Mouse (Mus musculus): ENCODE results near the gene Dtx3. TPM values are rescaled to one million over a fixed set of nuclear protein-coding genes. Genes with fewer than 3 reads are reported as not detected.

Dtx3 gene
- total RNA-seq, 2 experiments from 2014 or later: 202 to 203 TPM

DNA sequence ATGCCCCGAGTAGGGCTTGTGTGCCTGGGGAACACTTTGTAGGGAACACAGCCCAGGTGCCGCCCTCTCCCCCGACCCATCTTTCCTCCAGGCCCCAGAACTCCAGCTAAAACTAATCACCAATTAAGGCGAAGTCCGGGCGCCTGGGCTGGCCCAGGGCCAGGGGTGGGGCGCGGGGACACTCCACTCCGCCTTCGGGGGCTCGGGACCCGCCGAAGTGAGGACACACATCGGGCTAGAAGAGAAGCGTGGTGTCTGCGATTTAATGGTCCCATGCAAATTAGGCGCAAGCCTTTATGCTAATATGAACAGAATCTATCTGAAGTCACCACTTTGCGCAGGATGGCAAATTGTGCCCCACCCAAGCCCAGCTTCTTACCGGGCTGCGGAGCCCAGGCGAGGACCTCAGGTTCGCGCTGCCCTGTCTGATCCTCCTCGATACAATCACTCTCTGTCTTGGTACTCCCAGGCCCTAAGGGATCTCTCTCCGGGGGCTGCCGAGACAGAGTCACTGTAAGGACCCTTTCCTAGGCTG lies 6.3 kb downstream of the Dtx3 start:
- DNase-seq (ENCODE audit: low spot score in 2 of 2): no peak
- intact Hi-C loops (cut with DNase I): no loop called here

DNA sequence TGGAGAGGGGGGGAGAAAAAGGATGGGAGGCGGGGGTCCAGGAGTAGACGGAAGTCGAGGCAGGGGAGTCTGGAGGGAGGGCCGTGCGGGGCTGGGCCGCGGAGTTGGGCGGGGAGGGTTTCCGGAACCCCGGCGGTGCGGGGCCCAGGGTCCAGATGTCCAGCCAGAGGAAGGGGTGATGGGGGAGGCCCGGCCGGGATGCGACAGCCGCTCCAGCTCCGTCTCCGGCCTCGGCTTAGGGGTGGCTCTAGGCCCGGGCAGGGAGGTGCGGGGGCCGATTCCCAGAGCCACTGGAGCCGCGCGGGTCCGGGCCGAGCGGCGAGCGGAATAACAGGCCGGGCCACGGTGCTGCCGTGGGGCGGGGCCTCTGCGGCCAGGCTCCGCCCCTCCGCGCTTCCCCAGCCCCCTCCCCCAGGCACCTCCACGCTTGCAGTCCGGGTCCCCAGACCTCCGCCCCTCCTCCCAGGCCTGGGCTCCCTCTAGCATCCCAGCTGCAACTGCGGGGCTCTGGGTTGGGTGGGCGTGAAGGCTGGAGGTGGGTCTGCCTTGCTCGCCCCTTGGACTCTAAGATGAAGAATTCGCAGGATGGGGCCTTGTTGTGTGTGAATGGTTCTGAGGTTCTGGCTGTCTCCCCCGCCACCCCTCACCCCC lies 6.9 kb downstream of the Dtx3 start:
- no peak for DNase-seq (ENCODE audit: low spot score in 2 of 2)
- intact Hi-C loops (cut with DNase I): no loop called here

DNA sequence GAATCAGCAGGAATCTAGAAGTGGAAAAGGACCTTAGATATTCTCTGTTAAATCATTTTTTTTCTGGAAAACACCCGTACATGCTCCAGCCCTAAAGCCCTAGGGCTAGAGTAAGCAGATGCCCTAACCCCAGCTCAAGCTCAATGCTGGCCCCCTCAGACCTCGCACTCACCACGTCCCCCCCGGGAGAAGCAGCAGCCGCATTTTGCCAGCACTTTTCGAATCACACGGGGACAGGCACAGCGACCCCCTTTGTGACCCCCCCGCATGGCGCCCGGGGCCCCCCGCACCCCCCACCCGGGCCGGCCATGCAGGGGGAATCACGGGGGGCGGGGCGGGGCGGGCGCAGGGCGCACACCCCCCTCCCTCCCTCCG lies 7.5 kb downstream of the Dtx3 start:
- intact Hi-C loops (cut with DNase I): no loop called here
- DNase-seq (ENCODE audit: low spot score in 2 of 2): no peak

DNA sequence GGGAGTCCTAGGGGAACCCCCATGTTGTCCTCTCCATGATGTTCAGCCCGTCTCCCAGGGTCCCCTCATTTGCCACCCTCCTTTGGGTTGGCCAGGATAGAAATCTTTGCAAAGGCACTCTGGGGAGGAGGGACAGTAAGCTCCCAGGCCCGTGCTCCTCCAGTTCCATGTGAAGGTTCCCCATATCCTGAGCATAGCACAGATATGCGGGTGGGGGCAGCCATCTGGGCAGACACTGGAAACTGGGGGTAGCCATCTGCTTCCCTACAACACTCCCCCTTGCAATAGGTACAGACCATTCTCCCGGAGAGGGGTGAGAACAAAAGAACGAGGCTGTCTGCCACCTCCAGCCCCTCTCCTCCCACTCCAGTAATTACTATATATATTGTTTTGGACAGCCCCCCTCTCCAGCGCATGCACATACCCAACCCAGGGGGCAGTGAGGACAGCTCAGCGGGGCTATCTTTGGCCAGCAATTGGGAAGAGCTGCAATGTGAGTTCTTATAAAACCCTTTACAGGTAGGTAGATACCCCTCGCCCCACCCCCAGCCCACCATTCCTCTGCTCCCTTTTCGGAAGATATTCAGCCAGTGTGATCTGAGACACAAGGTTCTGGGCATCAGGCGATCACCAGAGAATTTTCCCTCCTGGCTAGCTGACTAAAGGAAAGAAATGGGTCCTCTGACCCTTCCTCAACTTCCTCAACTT lies 8.0 kb downstream of the Dtx3 start:
- intact Hi-C loops (cut with DNase I): no loop called here
- DNase-seq (ENCODE audit: low spot score in 2 of 2): peak; percentile 71 to 79

DNA sequence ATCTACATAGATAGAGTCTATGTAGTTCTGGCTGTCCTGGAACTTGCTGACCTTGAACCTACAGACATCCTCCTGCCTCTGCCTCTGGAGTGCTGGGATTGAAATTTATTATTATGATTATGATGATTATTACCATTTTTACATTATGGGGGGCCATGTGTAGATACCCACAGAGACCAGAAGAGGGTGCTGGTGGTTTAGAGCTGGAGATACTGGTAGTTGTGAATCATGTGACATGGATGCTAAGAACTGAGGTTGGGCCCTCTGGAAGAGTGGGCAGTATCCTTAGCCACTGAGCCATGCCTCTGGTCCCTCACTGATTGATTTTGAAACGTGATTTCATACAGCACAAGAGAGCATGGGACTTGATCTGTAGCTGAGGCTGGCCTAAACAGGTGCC lies 9.1 kb downstream of the Dtx3 start:
- intact Hi-C loops (cut with DNase I): no loop called here
- DNase-seq (ENCODE audit: low spot score in 2 of 2): no peak

DNA sequence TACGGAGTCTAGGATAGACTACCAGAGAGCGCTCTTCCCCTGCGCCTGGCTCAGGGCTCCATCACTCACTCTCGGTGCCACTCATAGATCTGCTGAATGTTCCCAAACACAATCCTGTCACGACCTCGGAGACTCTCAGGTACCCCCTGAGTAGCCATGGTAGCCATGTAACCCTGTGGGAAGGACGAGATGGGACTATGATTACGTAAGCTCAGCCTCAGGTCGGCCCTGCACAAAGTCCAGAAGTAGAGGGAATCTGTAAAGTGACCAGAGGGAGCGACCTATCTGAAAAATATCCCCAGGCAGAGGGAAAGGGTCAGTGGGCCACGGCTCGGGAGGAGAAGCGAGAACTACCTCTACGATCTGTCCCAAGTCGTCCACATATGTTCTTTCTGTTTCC lies 10.0 kb downstream of the Dtx3 start:
- DNase-seq (ENCODE audit: low spot score in 2 of 2): no peak

DNA sequence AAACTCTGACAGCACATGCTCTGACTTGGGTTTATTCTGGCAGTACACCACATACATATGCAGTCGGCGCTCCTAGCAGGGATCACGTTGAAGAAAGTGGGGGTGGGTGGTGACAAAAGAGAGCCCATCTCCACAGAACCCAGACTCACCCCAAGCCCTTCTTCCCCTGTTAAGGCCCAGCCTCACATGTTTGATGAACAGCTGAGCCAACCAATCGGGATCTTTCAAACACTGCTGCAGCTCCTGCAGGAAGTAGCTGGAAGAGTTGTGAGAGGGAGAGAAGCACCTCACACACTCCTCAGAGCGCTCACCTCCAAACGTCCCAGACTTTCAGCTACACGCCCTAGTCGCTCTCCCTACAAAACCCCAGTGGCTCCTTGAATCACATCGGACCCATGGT lies 10.4 kb downstream of the Dtx3 start:
- peak; percentile 73 to 75 for DNase-seq (ENCODE audit: low spot score in 2 of 2)
- intact Hi-C loops (cut with DNase I): no loop called here

More for the DNA sequence above, 10.0 kb downstream of the Dtx3 start:
- intact Hi-C loops (cut with DNase I): no loop called here

DNA sequence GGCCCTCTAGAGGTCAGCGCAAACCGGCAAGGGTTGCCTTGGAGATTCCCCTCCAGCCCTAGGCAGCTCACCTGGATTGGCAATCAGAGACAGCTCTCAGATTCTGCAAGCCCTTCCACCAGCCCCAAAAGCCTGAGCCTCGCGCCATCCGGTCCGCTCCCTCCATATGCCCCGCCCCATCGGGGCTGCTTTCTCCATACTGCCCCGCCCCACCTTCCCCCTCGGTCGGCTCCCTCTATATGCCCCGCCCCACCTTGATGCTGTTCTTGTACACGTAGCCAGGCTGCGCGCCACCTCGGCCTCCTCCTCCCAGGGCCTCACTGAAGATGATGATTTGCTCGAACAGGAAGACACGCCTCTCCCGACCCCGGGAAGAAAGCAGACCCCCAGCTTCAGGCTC lies 11.8 kb downstream of the Dtx3 start:
- no peak for DNase-seq (ENCODE audit: low spot score in 2 of 2)
- intact Hi-C loops (cut with DNase I): no loop called here

DNA sequence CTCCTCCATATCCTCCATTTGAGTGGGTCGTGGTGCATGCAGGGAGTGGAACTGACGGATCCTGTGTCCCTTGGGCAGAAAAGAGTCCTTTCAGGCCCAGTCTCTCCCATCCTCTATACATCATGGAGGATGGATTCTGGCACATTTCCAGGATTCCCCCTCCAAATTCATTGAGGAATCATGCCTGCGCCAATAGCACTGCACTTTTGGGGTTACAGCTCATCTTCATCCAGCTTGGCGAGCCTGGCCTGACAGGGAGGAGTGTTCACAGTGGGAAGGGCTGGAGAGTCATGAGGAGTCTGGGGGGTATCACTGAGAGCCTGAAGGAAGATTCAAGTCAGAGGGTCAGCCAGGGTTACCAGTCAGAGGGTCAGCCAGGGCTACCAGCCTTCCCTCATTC lies 12.9 kb downstream of the Dtx3 start:
- no peak for DNase-seq (ENCODE audit: low spot score in 2 of 2)

DNA sequence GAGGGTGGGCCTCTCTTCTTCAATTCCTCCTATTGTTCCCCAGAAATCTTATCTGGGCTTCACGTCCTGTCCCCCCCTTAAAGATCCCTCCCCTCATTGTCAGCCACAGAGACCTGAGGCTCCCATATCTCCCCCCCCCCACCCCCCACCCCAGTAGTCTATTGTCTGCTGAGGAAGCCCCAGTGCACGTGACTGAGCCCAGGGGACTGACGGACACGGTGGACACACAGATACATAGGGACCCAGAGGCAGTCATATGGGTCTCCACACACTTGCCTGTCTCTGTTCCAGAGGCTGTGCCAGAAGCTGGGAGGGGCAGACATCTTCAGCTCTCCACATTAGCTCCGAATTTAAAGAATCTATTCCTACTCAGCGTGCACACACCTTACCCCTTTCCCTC lies 14.0 kb downstream of the Dtx3 start:
- intact Hi-C loops (cut with DNase I): no loop called here
- DNase-seq (ENCODE audit: low spot score in 2 of 2): no peak

More for the DNA sequence above, 12.9 kb downstream of the Dtx3 start:
- intact Hi-C loops (cut with DNase I): no loop called here

DNA sequence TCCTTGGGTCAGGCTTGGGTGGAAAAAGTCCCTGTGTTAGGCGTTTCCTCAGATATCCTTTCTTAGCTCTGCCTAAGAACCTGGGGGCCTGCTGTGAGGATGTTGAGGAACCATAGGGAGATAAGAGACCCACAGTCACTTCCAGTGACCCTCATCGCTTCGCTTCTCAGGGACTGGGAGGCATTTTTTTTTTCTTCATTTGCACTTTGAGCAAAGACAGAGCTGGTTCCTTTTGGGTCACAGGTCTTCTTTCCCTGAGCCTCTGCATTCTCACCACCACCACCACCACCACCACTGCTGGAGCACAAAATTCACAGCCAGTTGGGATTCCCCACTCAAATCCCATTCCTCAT lies 14.9 kb downstream of the Dtx3 start:
- DNase-seq (ENCODE audit: low spot score in 2 of 2): no peak
- intact Hi-C loops (cut with DNase I): no loop called here

DNA sequence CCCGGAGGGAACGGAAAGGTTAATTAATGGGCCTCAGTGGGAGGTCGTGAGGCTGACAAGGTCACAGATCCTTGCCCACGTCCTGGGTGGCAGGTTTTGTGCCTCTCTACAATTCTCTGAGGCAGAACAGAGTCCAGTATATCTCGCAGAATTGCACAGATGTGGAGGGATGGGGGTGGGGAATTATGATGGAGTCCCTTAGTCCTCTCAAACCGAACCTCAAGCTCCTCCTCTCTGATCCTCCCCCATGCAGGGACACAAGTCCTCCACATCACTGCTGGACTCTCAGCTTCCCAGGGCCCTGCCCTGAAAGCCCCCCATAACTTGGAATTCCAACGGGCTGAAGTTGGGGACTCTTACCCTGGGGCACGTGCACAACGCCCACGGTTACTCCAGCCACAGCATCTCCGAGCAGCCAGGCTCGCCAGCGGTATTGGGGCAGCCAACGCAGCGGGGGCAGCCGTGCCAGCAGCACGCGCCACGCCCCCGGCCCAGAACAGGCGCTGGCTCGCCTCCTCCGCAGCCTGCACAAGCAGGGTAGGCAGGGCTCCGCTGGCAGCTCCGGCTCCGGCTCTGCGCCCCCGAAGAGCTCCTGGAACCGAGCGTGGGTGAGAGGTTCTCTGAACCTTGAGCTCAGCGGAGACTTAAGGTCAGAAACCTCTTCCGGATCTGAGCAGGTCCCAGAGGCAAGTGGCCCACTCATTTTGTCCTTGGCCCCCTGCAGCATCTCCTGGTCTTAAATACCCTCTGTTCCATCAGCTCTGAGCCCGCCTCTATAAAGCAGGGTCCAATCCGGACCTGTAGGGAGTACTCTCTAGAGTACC lies 15.4 kb downstream of the Dtx3 start, which contains the start of gene Slc26a10:
Slc26a10 (minus strand) TSS at position 775 of the 824 bp plus-strand sequence.
- DNase-seq (ENCODE audit: low spot score in 2 of 2): no peak
- intact Hi-C loops (cut with DNase I): no loop called here

DNA sequence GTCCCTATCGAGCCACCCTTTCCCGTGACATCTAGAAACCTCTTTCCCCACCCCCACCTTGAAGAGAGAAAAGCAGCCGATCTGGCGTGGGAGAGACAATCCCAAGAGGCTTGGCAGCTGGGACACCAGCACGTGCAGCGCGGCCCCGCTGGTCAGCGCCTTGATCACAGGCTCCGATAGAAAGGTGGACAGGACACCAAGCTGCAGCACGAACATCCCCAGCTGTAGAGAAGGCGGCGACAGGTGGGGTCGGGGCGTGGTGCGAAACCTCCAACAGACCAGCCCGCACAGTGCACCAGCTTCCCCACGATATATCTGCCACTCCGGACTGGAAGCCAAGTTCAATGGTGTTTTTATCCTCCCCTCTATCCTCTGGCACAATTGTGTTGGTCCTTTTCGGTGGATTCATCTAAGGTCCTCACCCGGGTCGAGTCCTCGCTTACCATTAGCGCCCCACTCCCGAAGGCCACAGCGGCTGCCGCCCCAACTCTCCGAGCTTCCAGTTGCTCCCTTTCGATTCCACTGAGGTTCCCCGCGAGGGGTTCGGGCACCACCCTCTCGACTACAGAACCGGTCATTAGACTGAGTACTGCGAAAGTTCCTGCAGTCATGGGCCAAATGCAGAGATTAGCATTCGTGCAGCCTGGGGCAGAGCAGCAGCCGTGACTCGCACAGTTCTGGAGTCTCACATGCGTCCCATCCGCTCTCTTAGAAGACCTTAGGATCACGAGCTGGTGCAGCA lies 17.1 kb downstream of the Dtx3 start:
- DNase-seq (ENCODE audit: low spot score in 2 of 2): no peak
- intact Hi-C loops (cut with DNase I): no loop called here

DNA sequence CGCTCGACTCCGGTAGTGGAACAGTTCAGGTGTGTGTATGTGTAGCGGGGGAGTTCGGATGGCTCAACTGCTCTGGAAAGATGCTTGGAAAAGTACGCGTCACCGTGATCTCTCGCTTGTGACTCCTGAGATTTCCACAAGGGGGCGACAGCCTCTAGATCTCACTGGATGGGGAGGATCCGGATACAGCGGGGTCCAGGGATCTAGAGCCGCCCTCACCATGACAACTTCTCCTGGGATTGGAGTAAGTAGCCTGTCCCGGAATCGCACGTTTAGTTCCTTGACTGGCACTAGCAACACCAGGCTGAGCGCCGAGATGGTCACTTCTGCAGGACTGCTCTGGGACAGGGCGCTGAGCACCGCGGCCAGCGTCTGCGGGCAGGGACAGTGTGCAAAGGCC lies 17.8 kb downstream of the Dtx3 start:
- DNase-seq (ENCODE audit: low spot score in 2 of 2): peak; percentile 84 to 86
- intact Hi-C loops (cut with DNase I): loop anchor here (1.0 kb wide), 1 partner anchor 52 kb away; no protein-coding TSS in a partner anchor

DNA sequence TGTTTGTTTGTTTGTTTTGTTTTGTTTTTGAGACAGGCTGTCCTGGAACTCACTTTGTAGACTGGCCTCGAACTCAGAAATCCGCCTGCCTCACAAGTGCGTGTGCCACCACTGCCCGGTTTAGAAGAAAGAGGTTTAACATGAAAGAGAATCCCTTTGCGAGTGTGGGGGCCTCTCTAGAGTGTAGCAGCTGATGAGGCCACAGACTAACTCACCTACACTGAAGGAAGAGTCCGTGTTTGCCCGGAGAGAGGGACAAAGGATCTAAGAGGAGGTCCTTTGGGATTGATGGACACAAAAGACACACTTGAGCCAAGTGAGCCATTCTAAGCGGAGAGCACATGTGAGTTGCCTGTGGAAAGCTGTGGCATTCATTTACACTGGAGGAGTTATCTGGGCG lies 18.3 kb downstream of the Dtx3 start:
- intact Hi-C loops (cut with DNase I): loop anchor here (1.0 kb wide), 1 partner anchor 52 kb away; no protein-coding TSS in a partner anchor
- DNase-seq (ENCODE audit: low spot score in 2 of 2): no peak

DNA sequence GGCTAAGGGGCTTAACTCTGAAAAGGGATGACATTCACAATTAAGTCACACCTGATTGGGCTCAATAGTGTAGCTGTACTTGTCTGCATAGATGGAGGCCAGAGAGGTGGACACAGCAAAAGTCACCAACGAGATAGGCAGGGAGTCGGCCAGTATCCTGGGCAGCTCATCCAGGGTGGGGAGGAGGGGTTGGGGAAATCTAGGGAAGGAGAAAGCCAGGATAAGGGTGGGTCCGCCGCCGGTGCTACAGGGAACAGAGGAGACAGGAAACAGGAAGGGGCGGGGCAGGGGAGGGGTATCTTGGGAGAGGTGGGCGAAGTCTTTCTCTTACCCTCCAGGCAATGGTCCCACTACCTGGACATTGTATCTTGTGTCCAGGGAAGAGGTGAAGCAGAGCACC lies 18.8 kb downstream of the Dtx3 start:
- intact Hi-C loops (cut with DNase I): loop anchor here (1.0 kb wide), 1 partner anchor 53 kb away; no protein-coding TSS in a partner anchor
- DNase-seq (ENCODE audit: low spot score in 2 of 2): no peak

DNA sequence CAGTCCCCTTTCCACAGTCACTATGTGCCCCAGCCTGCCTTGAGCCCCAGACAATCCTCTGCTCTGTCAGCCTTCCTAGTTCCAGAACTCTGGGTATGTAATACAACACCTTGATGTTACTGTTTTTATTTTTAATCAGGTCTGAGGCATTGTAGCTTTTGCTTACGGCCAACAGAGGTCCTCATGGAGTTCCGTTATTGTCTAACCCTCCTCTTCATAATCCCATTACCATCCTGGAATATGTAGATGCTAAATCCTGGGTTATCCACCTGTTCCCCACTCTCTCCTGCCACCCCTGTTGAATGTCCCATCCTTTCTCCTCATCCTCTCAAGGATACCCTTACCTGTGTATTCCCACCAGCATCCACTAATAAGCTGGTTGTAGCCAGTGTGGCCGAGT lies 19.3 kb downstream of the Dtx3 start:
- DNase-seq (ENCODE audit: low spot score in 2 of 2): no peak
- intact Hi-C loops (cut with DNase I): no loop called here

DNA sequence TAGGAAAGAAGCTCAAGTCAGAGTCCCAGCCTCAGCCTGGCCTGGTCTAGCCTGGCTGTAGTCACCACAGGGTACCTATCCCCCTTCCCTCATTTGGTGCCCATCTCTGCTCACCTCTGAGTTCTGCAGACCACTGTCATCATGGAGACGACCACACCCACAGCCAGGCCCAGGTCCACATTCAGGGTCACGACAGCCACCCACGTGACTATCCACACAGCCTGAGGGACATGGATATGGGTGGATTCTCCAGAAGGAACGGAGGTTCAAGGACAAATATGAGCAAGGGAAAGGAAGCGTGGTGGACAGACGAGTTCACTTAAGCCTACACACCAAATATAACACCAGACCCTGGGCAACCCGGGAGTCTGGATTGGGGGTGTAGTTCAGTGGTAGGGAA lies 21.4 kb downstream of the Dtx3 start:
- DNase-seq (ENCODE audit: low spot score in 2 of 2): no peak
- intact Hi-C loops (cut with DNase I): loop anchor here (5.0 kb wide), 1 partner anchor 97 kb away; the partner anchor contains the start of gene Agap2

Data from left cerebral cortex, postnatal 14 days (tissue).